Mouse (Mus musculus) thymus, adult 18-20 months (tissue): ENCODE data around the gene Ddhd1.
"Not testable (repeated sequence)": the region's sequence is repeated elsewhere in the genome, so short reads cannot be mapped to it uniquely, and the experiment has no call there.

Source experiments
- DNase-seq, 2 experiments: peaks; one replicate each; pipeline ENCODE4 v3.0.0; 2022; ENCODE audit warnings: mixed read lengths in 2 of 2

The Ddhd1 gene

DNA sequence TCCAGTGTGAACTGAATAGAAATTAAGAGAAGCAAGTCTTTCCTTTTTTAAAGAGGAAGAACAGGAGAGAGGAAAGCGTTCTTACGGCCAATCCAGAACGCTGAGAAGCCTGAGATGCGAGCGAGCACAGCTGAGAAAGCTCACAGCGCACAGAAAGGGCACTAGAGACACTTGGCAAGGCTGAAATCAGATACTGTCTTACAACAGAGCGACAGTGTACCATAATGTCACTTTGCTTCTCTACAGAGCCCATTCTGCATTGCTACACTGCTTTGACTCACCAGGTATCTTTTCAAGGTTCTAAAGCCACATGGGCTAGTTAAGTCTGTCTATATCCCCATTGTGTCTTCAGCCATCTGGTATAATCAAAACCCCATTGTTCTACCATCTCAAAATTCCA lies 13.7 kb downstream of the Ddhd1 start:
- no peak for DNase-seq

DNA sequence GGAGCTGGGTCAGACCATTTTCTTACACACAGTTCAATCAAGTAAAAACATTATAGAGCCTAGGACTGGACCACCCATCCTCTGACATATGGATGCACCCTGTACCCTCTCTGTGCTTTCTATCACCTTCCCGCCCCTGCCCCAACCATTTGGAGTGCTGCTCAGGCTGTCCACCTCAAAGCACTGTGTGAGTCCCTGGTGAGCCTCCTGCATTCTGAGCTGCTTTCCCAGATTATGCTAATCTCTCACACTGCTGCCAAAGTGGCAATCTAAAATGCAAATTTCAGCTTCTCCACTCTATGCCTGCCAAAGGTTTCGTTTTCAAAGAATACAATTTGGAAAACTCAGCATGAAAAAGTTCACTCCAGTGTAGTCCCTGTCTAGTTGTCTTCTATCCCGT lies 14.5 kb downstream of the Ddhd1 start:
- no peak for DNase-seq

DNA sequence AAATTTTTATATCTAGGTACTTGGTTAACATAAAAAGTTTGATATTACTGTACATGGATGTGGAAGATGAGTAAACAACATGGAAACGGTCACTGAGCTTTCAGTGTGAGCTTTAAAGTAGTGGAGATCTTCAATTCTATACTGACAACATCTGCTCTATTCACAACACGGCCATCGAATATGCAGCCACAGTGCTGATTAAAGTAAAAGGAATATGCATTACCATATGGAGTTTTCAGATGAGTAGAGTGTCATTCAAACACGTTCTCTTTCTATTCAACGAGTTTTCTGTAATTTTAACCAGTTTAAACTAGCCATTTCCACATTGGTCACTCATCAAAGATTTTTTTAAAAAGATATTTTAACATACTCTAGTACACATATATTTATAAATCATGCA lies 15.1 kb downstream of the Ddhd1 start:
- no peak for DNase-seq

DNA sequence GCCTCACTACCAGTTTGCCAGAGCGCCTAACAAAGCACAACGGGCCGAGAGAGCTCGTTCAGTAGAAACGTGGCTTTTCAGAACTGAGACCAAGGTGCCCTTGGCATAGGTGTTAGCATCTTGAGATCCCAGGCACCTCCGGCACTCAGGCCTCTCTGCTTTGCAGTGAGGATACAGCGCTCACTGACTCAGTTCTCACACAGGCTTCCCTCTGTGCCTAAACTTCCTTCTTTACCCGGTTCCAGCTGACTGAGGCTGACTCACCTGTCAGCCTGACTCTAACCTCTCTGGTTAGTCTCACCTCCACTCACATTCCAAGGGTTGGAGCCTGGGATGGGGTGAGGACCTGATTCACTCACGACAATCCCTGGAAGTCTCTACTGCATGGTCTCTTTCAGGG lies 15.7 kb downstream of the Ddhd1 start:
- no peak for DNase-seq

DNA sequence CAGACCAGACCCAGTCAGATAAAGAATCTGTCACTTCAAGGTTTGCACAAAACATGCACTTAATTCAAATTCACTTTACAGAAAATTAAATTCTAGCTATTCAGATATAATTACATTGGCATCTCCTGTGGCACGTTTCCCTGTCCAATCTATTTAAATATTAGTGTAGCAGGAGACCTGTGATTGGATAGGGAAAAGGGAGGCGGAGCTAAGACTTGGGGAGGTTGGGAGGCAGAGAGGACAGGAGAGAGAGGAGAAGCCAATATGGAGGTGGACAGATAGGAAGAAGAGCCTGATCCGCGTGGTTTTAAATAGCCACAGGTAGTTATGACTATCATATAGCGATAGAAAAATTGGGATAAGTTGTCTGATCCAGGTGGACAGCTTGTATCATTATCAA lies 19.2 kb downstream of the Ddhd1 start:
- DNase-seq: no peak

DNA sequence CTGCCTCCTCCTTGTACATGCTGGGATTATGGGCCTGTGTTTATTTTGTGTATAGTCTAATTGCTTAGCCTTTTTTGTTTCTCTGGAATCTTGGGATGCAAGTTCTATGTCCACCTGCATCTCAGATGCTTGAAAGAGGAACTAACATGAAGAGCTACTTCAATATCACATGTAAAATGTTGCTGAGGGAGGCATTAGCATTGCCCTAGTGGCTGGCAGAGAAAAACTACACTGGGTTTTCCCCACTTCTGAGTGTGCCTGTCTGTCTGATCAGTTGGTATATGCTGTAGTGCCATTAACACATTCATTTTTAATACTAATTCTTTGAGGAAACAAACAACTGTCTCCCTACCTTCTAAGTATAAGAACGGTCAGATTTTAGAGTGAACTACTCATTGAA lies 22.4 kb downstream of the Ddhd1 start:
- DNase-seq: no peak

DNA sequence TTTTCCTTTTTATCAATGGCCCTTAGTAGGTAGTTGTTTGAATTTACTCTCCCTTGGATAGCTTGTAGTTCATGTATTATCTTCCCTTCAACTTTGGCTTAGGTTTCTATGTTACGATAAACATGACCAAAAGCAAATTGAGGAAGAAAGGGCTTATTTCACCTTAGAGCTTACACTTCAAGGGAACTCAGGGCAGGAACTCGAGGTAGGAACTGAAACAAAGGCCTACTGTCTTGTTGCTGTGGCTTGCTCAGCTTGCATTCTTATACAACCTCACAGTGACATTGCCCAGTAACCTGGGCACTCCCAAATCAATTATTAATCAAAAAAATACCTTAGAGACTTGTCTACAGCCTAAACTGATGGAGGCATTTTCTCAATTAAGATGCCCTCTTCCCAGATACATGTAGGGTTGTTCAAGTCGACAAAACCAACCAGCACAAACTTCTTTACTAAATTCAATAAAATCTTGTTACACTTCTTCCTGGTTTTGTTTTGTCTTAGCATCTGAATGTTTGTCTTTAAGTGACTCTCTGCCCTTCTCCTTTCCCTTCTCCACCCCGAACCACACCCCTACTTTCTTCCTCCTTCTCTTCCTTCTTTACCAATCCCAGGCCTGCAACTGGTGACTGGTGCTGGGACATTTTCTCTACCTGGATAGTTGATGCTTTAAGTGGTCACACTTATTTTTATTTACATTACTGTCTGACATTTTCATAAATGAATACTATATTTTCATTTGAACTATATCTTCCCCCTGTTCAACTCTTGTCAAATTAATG lies 25.0 kb downstream of the Ddhd1 start:
- DNase-seq: no peak

DNA sequence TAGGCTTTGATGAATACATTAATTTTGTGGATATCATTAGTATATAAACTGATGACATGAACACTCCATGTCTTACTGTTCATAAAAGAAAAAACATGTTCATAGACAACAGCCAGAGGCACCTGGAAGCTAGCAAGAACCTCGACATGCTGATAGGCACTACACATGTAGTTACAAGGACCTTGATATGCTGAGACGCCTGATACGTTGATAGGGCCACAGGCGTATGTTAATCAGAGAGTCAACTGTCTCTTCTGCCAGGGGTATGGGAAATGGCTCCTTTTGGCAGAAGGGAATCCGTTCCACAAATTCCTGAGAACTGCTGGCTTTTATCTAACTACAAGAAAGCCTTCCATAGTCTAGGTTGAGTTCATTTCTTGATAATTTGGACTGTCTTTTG lies 27.4 kb downstream of the Ddhd1 start:
- no peak for DNase-seq

DNA sequence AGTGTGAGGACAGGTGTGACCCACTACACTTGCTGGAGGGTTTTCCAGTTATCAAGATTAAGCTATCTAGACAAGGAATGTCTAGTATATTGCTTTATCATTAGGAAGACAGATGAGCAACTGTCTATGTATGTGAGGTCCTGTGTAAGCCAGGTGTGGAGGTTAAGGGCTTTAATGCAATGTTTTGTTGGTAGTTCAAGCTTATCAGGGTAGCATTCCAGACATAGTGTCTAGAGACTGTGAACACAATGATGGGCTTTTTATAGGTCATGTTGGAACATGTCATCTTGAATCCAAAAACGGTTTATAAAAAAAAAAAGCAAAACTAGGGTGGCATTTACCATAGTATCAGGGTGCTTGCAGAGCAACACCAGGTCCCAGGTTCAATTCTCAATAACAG lies 28.0 kb downstream of the Ddhd1 start:
- no peak for DNase-seq

DNA sequence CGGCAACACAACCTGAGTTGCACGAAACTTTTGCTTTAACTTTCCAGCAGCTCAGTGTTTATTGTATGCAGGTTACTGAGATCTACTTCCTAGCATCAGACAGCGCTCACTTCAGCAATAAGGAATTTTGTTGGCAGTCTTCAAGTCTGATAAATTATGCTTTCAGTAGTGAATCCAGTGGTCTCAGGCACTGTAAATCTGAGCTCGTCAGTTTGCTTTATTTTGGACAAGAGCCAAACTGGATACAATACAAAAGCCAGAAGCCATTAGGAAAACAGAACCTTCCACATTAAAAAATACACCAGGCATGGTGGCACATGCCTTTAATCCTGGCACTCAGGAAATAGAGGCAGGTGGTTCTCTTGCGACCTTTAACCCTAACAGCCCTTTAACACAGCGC lies 39.6 kb downstream of the Ddhd1 start:
- no peak for DNase-seq

DNA sequence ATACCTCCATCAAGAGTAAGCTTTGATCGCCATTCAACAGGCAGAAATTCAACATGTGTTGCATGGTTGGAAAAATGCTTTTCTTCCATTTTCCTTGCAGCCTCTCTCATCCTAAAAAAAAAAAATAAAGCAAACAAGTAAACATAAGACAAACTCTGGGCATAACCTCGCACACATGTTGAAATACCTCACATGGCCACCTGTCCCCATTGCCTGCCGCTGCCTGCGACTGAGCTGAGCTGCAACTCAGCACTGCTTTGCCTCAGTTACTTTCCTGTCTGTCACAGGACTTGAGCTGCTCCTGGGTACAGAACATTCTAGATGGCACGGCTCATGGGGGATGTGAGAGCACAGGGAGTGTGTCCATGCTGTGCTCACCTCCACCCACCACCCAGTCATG lies 41.4 kb downstream of the Ddhd1 start:
- no peak for DNase-seq

DNA sequence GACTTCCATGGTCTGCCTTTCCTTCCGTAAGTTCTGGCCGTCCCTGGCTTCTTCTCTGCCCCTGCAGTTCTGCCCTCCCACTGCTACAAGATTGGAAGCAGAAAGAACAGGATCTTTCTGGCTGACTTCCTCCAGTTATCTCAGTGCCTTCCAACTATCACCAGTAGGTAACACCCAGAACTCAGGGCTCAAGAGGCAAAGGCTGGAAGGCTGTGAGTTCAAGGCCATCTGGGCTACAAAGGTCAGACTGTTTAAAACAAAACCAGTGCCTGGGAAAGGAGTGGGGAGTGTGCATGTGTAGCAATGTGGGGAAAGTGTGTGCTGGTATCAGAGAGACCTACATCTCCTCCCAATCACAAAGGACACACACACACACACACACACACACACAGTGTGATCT lies 42.2 kb downstream of the Ddhd1 start:
- DNase-seq: no peak

DNA sequence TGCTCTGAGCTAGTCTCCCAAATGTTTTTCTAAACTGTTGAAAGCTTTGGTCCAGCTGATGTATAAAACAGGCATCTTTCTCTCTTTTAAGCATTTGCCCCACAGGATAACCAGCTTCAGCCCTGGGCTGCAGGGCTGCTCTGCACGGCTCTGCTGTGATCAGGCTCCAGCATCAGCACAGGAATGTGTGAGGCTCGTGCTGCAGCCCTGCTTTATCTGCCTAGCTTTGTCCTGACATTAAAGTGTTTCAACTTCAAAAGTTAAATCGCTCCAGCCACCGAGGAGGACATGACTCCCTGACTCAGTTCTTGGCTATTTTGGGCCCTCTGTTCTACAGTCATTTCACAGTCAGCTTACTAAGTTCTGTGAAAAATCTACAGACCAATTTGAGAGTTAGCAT lies 43.1 kb downstream of the Ddhd1 start:
- no peak for DNase-seq

DNA sequence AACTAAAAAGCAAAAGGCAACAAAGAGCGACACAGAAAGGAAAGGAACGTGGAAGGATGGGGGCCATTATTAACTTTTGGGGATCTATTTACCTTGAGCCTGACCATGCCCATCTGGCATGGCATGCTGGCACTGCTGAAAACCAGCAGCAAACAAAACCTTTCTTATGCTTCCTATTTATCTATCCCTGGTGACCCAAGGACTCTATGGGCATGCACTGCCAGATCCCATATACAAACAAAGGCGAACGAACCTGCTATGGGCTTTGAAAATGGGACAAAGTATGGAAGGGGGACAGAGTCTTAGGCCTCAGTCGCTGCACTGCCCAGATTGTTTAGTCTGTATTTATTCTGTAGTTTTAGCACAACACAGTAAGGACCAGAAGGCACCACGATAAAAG lies 43.5 kb downstream of the Ddhd1 start:
- no peak for DNase-seq

DNA sequence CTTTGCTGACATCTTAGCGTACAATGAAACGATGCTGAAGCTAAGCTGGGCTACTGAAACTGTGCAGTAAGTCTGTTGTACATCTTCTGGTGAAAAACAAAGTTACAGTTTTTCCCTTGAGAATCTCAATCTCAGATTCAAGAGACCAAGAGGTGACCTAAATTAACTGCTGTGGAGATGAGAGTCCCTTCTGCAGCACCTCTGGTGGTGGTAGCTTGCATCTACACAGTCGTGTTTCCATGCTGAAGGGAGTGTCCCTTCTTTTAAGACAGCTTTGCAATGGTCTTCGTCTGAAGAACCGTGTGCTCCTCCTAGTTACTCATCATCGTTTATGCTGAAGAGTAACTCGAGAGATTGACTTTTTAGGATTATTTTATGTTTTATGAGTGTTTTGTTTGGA lies 46.3 kb downstream of the Ddhd1 start:
- no peak for DNase-seq

DNA sequence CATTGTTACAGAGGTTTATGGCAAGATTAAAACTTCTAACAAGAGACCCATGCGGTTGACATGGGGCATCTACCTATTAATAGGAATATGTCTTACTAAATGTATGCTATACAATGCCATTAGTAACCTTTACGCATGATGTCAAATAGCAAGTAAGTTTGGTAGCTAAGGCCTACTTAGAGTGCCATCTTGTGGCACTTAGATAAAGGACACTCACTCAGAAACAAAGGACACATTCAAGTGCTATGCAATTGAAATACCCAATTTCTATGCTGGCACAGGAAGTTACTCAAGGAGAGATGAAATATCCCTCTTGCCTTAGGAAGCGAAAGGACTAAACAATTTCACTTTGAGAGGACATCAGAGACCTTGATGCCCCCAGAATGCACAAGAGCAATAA lies 55.9 kb downstream of the Ddhd1 start:
- DNase-seq: no peak

DNA sequence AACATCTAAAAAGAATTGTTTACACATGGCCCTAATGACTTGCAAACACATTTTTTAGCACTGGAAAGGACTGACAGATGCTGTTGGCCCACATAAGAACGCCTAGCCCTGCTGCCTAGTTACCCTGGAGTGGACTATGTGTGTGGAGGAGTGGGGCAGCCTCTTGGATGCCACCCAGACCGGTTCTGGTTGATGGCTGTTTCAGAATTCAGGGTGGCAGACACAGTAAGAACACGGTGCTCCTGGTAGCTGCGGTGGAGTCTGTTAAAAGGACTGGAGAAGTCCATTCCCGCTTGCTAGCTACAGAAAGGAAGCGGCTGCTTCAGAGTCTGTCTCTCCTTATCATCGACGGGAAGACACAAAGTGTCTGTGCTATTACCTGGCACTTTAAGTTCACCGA lies 57.4 kb downstream of the Ddhd1 start:
- no peak for DNase-seq

DNA sequence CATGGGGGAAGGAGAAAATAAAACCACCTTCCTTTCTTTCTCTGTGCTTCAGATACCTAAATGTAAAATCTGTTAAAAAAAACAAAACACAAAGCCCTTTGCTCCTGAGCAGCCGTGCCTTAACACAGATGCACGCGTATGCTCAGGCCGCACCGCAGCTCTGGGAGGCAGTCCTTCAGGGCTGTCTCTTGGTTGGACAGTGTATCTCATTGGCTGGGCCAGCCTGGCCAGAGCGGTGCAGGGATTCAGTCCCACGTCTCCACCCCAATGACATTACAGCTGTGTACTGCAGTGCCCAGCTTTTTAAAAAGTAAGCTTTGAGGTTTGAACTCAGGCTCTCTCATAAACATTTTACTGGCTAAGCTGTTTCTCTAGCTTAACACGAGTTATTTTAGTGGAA lies 60.1 kb downstream of the Ddhd1 start:
- no peak for DNase-seq

DNA sequence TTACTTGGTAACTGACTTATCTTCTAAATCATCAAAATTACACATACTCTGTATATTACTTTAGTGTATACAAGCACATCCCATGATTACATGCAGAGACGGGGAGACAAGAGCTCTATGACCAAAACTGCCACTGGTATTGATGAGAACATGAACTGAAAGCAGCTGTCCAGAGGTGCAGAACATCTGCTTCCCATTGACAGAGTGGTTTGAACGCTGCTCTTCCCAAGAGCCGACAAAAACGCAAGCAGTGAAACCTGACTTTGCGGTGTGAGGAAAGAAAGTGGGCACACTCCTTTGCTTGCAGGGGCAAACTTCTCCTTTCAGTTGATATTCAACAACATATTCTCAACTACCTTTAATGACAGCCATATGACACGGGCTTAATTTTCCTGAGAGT lies 64.7 kb downstream of the Ddhd1 start:
- DNase-seq: no peak

DNA sequence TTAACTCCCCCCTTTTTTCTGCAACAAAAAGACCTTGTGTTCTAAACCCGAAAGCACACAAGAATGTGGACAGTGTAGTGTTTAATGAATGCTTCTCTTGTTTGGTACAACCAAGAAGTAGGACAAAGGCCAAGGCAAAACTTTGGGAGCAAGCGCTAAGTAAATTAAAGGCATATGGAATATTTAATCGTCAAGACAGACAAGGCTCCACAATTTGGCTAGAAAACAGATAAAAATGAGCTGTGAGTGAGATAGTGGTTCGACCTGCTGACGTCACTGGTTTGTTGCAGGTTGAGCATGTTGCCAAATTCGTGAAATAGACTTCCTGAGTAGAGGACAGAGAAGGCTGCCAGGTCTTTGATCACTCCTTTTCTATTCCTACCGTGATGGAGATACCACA lies 69.5 kb downstream of the Ddhd1 start:
- no peak for DNase-seq

DNA sequence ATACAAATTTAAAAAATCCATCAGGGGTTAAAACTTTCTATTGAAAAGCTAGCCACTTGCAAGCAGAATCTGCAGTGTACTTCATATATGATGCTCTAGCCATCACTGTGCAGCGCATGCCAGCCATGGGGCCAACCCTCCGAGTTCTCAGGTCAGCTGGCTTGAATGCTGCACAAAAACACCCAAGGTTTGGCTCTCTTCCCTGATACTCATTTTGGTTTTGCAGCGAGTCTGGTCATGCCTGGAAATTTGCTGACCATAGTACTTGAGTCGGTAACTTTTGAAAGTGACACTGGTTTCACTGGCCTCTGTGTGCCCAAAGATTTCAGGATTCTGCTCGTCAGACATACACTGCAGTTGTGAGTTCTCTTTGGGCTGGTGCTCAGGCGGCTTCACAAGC lies 70.4 kb downstream of the Ddhd1 start:
- DNase-seq: no peak

DNA sequence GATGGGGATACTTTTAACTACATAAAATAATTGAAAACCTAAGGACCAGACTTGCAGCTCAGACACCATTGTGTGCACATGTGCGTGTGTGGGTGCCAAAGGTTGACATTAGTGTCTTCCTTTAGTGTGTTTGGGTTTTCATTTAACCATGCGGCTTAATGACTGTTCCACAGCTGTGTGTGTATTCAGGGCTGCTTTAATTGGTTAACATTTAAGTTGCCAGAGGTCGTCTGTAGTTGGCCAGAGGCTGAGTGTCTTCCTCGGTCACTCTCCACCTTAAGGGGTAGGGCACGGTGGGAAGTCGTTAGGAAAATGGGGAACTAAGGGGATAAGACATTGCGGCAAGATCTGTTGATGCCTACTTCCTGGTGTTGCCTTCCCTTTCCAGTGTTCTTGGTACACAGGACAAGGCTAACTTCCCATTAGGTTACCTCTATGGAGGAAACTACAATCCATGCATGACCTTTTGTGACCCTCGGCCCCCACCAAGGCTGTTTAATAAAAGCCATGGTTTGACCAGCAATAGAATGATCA lies 74.4 kb downstream of the Ddhd1 start:
- DNase-seq: no peak

DNA sequence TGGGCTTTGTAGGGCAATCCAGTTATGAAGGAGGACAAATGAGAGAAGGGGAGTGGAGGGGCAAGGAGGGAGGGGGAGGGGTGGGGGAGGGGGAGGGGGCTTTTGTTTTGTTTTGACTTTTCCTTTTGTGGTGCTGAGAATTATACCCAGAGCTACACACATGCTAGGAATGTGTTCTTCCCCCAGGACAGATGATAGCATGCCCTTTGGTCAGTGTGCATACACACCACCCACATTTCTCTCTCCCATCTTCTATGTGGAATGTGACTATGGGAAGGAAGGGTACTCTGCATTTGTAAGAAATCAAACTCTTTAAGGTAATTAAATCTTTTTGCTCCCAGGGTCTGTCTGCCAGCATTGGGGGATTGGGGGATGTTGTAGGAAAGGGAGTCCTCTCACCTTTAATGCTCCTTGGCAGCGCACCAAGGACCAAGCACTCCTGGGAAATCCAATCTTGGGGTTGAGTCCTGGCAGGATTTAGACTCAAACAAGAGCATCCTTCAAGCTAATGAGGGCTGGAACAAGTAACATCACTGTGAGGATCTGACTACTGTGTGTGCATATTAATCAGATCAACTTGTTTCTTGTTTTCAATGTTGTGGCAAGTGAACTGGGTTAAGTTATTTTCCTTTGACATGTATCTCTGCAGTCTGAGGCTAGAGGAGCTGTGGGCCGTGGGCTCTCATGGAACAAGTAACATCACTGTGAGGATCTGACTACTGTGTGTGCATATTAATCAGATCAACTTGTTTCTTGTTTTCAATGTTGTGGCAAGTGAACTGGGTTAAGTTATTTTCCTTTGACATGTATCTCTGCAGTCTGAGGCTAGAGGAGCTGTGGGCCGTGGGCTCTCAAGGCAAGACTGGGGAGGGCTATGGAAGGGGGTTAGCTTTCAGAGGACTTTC lies 76.8 kb downstream of the Ddhd1 start:
- DNase-seq: not testable (repeated sequence)
